Mouse (Mus musculus) CH12.LX (cell line): ENCODE results near the gene Ralgps2. TPM values are rescaled to one million over a fixed set of nuclear protein-coding genes. Genes with fewer than 3 reads are reported as not detected.

ENCODE experiments used
- DNase-seq: peaks from one replicate; pipeline ENCODE4 v3.0.0-alpha.2; 2013; ENCODE audit errors: extremely low read depth
- H3K27ac ChIP-seq: 2 replicates; pipeline ENCODE4 v1.5.1; 2012; ENCODE audit warnings: low read depth, mild to moderate bottlenecking, control low read depth, moderate library complexity; ENCODE audit not compliant: insufficient read depth
- H3K27me3 ChIP-seq: replicated peaks from 2 replicates; pipeline ENCODE3; 2012; ENCODE audit warnings: inconsistent platforms
- H3K36me3 ChIP-seq, 2 experiments: replicated peaks in 1 of 2; 2 replicates each; pipeline versions ENCODE3 to v1.6.1; 2012; ENCODE audit warnings: inconsistent platforms in 1 of 2, low read length in 1 of 2, mild to moderate bottlenecking in 1 of 2, mixed read lengths in 1 of 2, moderate library complexity in 1 of 2; ENCODE audit not compliant: control insufficient read depth in 1 of 2, insufficient read depth in 1 of 2
- H3K4me1 ChIP-seq, 2 experiments: 2 replicates each; pipeline ENCODE4 v1.6.1; 2012; ENCODE audit warnings: inconsistent platforms in 1 of 2, moderate library complexity in 1 of 2; ENCODE audit not compliant: insufficient read depth in 2 of 2, control insufficient read depth in 1 of 2
- H3K4me2 ChIP-seq: 2 replicates; pipeline ENCODE4 v1.6.1; 2012; ENCODE audit warnings: low read depth, mild to moderate bottlenecking, control low read depth; ENCODE audit not compliant: poor library complexity, insufficient read depth, severe bottlenecking
- H3K4me3 ChIP-seq, 3 experiments: fragments of 150-350 bp in 1 of 3; sonication (generic) in 1 of 3; replicated peaks in 1 of 3; 2 replicates each; pipeline versions ENCODE3 to v1.5.1; 2011 to 2012; ENCODE audit warnings: low read depth in 2 of 3, low read length in 2 of 3, mild to moderate bottlenecking in 2 of 3, moderate library complexity in 2 of 3, control low read depth in 1 of 3, improper control_type of control experiment in 1 of 3, inconsistent platforms in 1 of 3, mixed read lengths in 1 of 3; ENCODE audit not compliant: poor library complexity in 1 of 3
- H3K79me2 ChIP-seq: replicated peaks from 2 replicates; pipeline ENCODE4 v1.6.1; 2012; ENCODE audit warnings: mild to moderate bottlenecking, moderate library complexity; ENCODE audit not compliant: control insufficient read depth, poor library complexity, insufficient read depth, severe bottlenecking; ENCODE audit errors: extremely low read depth
- H3K9ac ChIP-seq: 2 replicates; pipeline ENCODE4 v1.6.1; 2012; ENCODE audit warnings: low read depth, mild to moderate bottlenecking, control low read depth, moderate library complexity; ENCODE audit not compliant: insufficient read depth
- H3K9me3 ChIP-seq: replicated peaks from 2 replicates; pipeline ENCODE3; 2012; ENCODE audit warnings: low read length, inconsistent platforms, mixed read lengths
- CHD1 ChIP-seq: IDR thresholded peaks from 2 replicates; pipeline ENCODE4 v1.6.1; 2012; ENCODE audit warnings: low read depth, low read length, improper control_type of control experiment, inconsistent platforms
- CTCF ChIP-seq, 2 experiments: IDR thresholded peaks in 1 of 2; conservative IDR thresholded peaks in 1 of 2; 2 replicates each; pipeline ENCODE4 v1.5.1; 2011 to 2012; ENCODE audit warnings: low read depth in 2 of 2, low read length in 2 of 2, improper control_type of control experiment in 1 of 2, inconsistent platforms in 1 of 2, mild to moderate bottlenecking in 1 of 2, moderate library complexity in 1 of 2
- E2F4 ChIP-seq: IDR thresholded peaks from 2 replicates; pipeline ENCODE4 v1.6.1; 2011; ENCODE audit warnings: low read depth, low read length, improper control_type of control experiment; ENCODE audit not compliant: insufficient replicate concordance
- ELF1 ChIP-seq: IDR thresholded peaks from 2 replicates; pipeline ENCODE4 v1.6.1; 2014; ENCODE audit warnings: low read depth, mild to moderate bottlenecking, inconsistent platforms, low read length, improper control_type of control experiment
- EP300 ChIP-seq: IDR thresholded peaks from 2 replicates; pipeline ENCODE4 v1.6.1; 2011; ENCODE audit warnings: low read length, improper control_type of control experiment
- ETS1 ChIP-seq: conservative IDR thresholded peaks from 2 replicates; pipeline ENCODE4 v1.6.1; 2012; ENCODE audit warnings: low read depth, mild to moderate bottlenecking, inconsistent platforms, low read length, improper control_type of control experiment, moderate library complexity
- GABPA ChIP-seq: IDR thresholded peaks from 2 replicates; pipeline ENCODE4 v1.6.1; 2012; ENCODE audit warnings: low read depth, low read length, improper control_type of control experiment, inconsistent platforms; ENCODE audit not compliant: insufficient replicate concordance
- HCFC1 ChIP-seq: IDR thresholded peaks from 2 replicates; pipeline ENCODE4 v1.6.1; 2012; ENCODE audit warnings: low read depth, mild to moderate bottlenecking, inconsistent platforms, low read length, improper control_type of control experiment
- IRF4 ChIP-seq: IDR thresholded peaks from 2 replicates; pipeline ENCODE4 v1.6.1; 2014; ENCODE audit warnings: low read depth, mild to moderate bottlenecking, inconsistent platforms, low read length, improper control_type of control experiment
- JUN ChIP-seq: IDR thresholded peaks from 2 replicates; pipeline ENCODE4 v1.6.1; 2011; ENCODE audit warnings: low read depth, mild to moderate bottlenecking, low read length, improper control_type of control experiment, moderate library complexity; ENCODE audit not compliant: insufficient read depth
- JUND ChIP-seq: conservative IDR thresholded peaks from 2 replicates; pipeline ENCODE4 v1.6.1; 2011; ENCODE audit warnings: low read depth, low read length, improper control_type of control experiment
- KAT2A ChIP-seq: IDR thresholded peaks from 2 replicates; pipeline ENCODE4 v1.6.1; 2012; ENCODE audit warnings: low read length, improper control_type of control experiment, inconsistent platforms; ENCODE audit not compliant: insufficient replicate concordance
- MAFK ChIP-seq: IDR thresholded peaks from 2 replicates; pipeline ENCODE4 v1.6.1; 2011; ENCODE audit warnings: low read length, improper control_type of control experiment; ENCODE audit not compliant: insufficient replicate concordance
- MEF2A ChIP-seq: IDR thresholded peaks from 2 replicates; pipeline ENCODE4 v1.6.1; 2014; ENCODE audit warnings: low read depth, mild to moderate bottlenecking, inconsistent platforms, low read length, improper control_type of control experiment, borderline replicate concordance
- NELFE ChIP-seq: IDR thresholded peaks from 2 replicates; pipeline ENCODE4 v1.6.1; 2011; ENCODE audit warnings: low read depth, low read length, improper control_type of control experiment
- PAX5 ChIP-seq: IDR thresholded peaks from 2 replicates; pipeline ENCODE4 v1.6.1; 2012; ENCODE audit warnings: low read length, inconsistent platforms, mixed read lengths
- POLR2A ChIP-seq: IDR thresholded peaks from 2 replicates; pipeline ENCODE4 v1.6.1; 2011; ENCODE audit warnings: low read depth, mild to moderate bottlenecking, improper control_type of control experiment, low read length
- POLR2AphosphoS2 ChIP-seq: IDR thresholded peaks from 2 replicates; pipeline ENCODE4 v1.6.1; 2011; ENCODE audit warnings: low read depth, low read length, improper control_type of control experiment
- RCOR1 ChIP-seq: conservative IDR thresholded peaks from 2 replicates; pipeline ENCODE4 v1.6.1; 2012; ENCODE audit warnings: low read depth, mild to moderate bottlenecking, inconsistent platforms, low read length, improper control_type of control experiment
- SMC3 ChIP-seq: IDR thresholded peaks from 2 replicates; pipeline ENCODE4 v1.6.1; 2011; ENCODE audit warnings: low read depth, low read length, improper control_type of control experiment
- USF1 ChIP-seq: IDR thresholded peaks from 2 replicates; pipeline ENCODE4 v1.6.1; 2014; ENCODE audit warnings: low read depth, mild to moderate bottlenecking, inconsistent platforms, low read length, improper control_type of control experiment
- USF2 ChIP-seq: conservative IDR thresholded peaks from 2 replicates; pipeline ENCODE4 v1.6.1; 2011; ENCODE audit warnings: low read depth, low read length, improper control_type of control experiment
- ZC3H11A ChIP-seq: IDR thresholded peaks from 2 replicates; pipeline ENCODE4 v1.6.1; 2012; ENCODE audit warnings: low read depth, mild to moderate bottlenecking, inconsistent platforms, low read length, improper control_type of control experiment
- ZKSCAN1 ChIP-seq: IDR thresholded peaks from 2 replicates; pipeline ENCODE4 v1.6.1; 2012; ENCODE audit warnings: low read depth, inconsistent platforms, low read length, improper control_type of control experiment, borderline replicate concordance
- ZMIZ1 ChIP-seq: IDR thresholded peaks from 2 replicates; pipeline ENCODE4 v1.6.1; 2012; ENCODE audit warnings: low read depth, mild to moderate bottlenecking, inconsistent platforms, low read length, improper control_type of control experiment
- dilution Hi-C: fragments of 300-500 bp; cut with MboI; formaldehyde crosslinking; loops from 2 replicates; pipeline ENCODE4 v1.14.3; 2020; ENCODE audit warnings: low sequenced_read_pairs; ENCODE audit not compliant: extremely low pct_unique_long_range_greater_than_20kb, extremely low pct_ligation_motif_present
- in situ Hi-C: fragments of 300-500 bp; cut with MboI; formaldehyde crosslinking; loops from 3 replicates; pipeline ENCODE4 v1.14.3; 2019; ENCODE audit warnings: low sequenced_read_pairs, low pct_ligation_motif_present, low pct_unique_long_range_greater_than_20kb, mixed read lengths
- polyA plus RNA-seq: library from polyadenylated mRNA; unstranded; fragments of >175 nt; gene quantifications from 2 replicates; pipeline ENCODE4 v1.2.1, GENCODE M21; 2012; ENCODE audit warnings: low read depth; ENCODE audit not compliant: insufficient read length
- total RNA-seq, 2 experiments: library from RNA; depleted of rRNA; stranded (reverse); fragments of 300-350 nt in 1 of 2; fragments of >200 nt in 1 of 2; gene quantifications; 2 replicates each; pipeline ENCODE4 v1.2.3; 2012 to 2014

The Ralgps2 gene
- total and polyA plus RNA-seq, 3 experiments: 65.1 to 149 (median 133) TPM

DNA sequence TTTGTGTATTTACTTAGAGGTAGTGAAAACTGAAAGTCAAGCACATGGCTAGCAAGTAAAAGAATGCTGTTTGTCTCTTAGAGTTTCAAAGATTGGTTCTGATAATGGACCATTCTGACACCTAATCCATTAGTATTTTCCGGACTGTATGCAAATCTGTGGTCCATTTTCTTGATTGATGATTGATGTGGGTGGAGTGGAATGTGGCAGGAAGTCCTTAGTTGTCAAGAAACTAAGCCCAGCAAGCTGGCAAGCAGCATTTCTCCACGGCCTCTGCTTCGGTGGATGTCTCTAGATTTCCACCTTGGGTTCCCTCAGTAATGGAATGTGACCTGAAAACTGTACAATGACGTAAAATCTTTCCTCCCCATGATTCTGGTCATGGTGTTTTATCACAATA, 68.8 kb downstream of the Ralgps2 start:
- no peak overlapping the region for H3K9ac ChIP-seq
- H3K27me3 ChIP-seq: no peaks in the 10 kb centered on the region
- H3K9me3 ChIP-seq: no peaks in the 10 kb centered on the region
- DNase-seq: no peak
- no peak overlapping the region for H3K27ac ChIP-seq
- H3K4me1 ChIP-seq: no peaks in the 10 kb centered on the region; a peak in 1 of 4 replicates
- in situ Hi-C loops: no loop called here
- H3K79me2 ChIP-seq: peaks cover 20% of the 10 kb centered on the region; the same call in 1 of the 2 replicates
- no peak overlapping the region for H3K4me2 ChIP-seq
- H3K36me3 ChIP-seq: peaks cover 50 to 79% of the 10 kb centered on the region in 2 experiments
- no peak for TF ChIP-seq KAT2A
- TF ChIP-seq CHD1: no peak
- no peak for TF ChIP-seq GABPA
- TF ChIP-seq ZC3H11A: no peak
- TF ChIP-seq JUN: no peak
- no peak for TF ChIP-seq CTCF (conservative IDR thresholded peaks at IDR 0.05 in 1 of 2, IDR thresholded peaks at IDR 0.05 in 1 of 2; ENCODE audit: low read depth in 2 of 2, low read length in 2 of 2)
- TF ChIP-seq ETS1: no peak
- no peak for TF ChIP-seq USF1
- no peak for TF ChIP-seq POLR2A
- no peak for TF ChIP-seq MAFK
- no peak for TF ChIP-seq RCOR1
- no peak overlapping the region for H3K4me3 ChIP-seq
- dilution Hi-C loops: no loop called here

DNA sequence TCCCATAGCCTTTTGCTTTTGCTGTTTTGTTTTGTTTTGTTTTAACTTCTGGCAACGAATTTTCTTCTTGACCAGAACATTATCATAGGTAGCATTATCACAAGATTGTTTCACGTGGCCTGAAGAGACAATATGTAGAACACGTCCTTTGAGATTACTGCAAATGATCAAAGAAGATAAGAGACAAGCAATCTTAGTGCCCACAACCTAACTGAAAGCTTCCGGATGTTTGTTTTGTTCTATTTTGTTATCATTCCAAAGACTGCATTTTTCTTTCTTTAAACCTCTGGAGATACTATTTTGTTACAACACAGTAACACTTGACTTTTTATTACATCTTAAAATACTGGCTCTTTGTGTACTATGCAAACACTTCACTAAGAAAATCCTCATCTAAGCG, 69.4 kb downstream of the Ralgps2 start:
- dilution Hi-C loops (no loop called here), in situ Hi-C loops (no loop called here)
- H3K9me3 ChIP-seq: no peaks in the 10 kb centered on the region
- no peak overlapping the region for H3K4me3 ChIP-seq
- peaks cover 0 to 1% of the 10 kb centered on the region in 2 experiments; a peak in 1 of 4 replicates for H3K4me1 ChIP-seq
- TF ChIP-seq MEF2A (no peak), IRF4 (no peak), NELFE (no peak), SMC3 (no peak), PAX5 (no peak), ZKSCAN1 (no peak), EP300 (no peak), ELF1 (no peak), ZMIZ1 (no peak), HCFC1 (no peak), E2F4 (no peak), POLR2AphosphoS2 (no peak), USF2 (no peak), JUND (no peak)
- H3K4me2 ChIP-seq: no peak overlapping the region
- no peaks in the 10 kb centered on the region for H3K27me3 ChIP-seq
- no peak overlapping the region for H3K27ac ChIP-seq
- no peak for DNase-seq
- peaks cover 50 to 80% of the 10 kb centered on the region in 2 experiments for H3K36me3 ChIP-seq
- H3K9ac ChIP-seq: no peak overlapping the region
- H3K79me2 ChIP-seq: peaks cover 20% of the 10 kb centered on the region; the same call in 1 of the 2 replicates
